Mouse (Mus musculus) heart, postnatal 10 days (tissue): ENCODE data around the gene Cib1. TPM values are rescaled to one million over a fixed set of nuclear protein-coding genes. Genes with fewer than 3 reads are reported as not detected.

Experiments used
- DNase-seq, 2 experiments: peaks; one replicate each; pipeline ENCODE4 v3.0.0; 2021
- intact Hi-C: fragments of 180-260 bp; cut with DNase I; formaldehyde crosslinking; loops from one replicate; pipeline ENCODE4 v1.15.1; 2025
- total RNA-seq, 2 experiments: library from RNA; stranded (reverse); gene quantifications; 2 replicates each; pipeline ENCODE4 v1.2.3; 2021

The Cib1 gene
- total RNA-seq, 2 experiments from 2014 or later = 27.8 to 28.1 TPM

DNA sequence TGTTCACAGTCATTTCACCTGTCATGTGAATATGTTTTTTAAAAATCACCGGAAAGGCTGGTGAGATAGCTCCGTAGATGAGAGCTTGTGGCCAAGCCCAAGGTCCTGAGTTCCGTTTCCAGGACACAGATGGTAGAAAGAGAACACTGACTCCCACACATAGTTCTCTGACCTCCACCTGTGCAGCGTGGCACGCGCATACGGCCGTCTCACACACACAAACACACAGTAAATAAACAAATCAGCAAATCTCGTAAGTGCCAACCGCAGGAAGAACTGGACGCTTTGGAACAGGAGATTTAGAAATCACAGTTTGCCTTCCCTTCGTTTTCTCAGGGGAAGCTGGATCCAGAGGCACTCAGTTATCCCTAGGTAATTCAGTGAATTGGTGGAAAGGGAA, 45.1 kb downstream of the Cib1 start:
- intact Hi-C loops = loop anchor here (2.0 kb wide), 1 partner anchor 31 kb away; no protein-coding TSS in a partner anchor
- DNase-seq = no peak

DNA sequence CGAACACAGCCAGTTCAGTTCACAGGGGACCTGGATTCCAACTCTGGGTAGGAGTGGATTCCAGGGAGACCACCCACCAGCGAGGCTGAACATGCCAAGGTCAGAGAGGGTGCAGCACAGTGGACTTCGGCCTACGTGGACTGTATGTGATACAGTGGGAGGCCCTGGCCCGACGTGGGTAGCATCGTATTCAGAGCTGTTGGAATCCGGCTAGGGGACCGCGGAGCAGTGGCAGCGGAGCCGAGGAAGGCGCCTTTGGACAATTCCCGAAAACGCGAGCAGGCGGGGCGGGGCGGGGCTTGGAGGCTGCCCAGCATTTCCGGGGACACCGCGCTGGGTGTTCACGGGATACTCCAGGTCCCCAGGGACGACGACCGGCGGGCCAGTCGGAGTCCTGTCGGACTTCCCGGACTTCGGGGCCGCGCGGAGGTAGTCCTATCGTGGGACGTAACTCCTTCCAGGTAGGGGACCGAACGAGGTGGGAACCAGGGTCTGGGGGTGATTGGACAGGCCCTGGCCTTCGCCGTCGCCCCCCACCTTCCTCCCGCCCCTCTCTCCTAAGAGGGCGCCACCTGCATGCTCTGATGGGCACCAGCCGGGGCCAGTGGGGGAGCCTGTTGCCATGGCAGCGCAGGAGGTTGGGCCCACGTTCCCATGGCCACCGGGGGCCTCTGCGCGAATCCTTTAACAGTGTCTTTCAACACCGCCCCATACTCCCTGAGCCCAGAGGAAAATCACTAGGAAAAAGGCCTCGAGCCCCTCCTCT, 45.9 kb downstream of the Cib1 start, which contains the start of gene Sema4b:
TSS of gene Sema4b (plus strand) at position 311 of the 766 bp plus-strand sequence.
- DNase-seq = peak; percentile 94 to 95
- intact Hi-C loops = loop anchor here (2.0 kb wide), 1 partner anchor 30 kb away; no protein-coding TSS in a partner anchor

GRCm38 (mm10) chr7:80186021-80186420, 46.6 kb downstream of the Cib1 start:
- intact Hi-C loops = loop anchor here (2.0 kb wide), 1 partner anchor 29 kb away; no protein-coding TSS in a partner anchor
- peak; percentile 82 to 87 for DNase-seq

- no peak for DNase-seq
- intact Hi-C loops = no loop called here
Observed at GRCm38 (mm10) chr7:80184968-80185367, 47.6 kb downstream of the Cib1 start.

- intact Hi-C loops = no loop called here
- no peak for DNase-seq
Observed at GRCm38 (mm10) chr7:80184551-80184950, 48.1 kb downstream of the Cib1 start.

DNA sequence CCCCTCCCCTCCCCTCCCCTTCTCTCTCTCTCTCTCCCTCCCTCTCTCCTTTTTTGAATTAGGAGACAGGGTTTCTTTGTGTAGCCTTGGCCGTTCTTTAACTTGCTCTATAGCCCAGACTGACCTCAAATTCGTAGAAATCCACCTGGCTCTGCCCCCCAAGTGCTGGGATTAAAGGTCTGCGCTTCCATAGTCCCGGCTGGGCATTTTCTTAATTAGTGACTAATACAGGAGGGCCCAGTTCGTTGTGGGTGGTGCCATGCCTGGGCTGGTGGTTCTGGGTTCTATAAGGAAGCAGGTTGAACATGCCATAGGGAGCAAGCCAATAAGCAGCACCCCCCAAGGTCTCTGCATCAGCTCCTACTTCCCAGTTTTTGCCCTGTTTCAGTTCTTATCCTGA, 48.6 kb downstream of the Cib1 start:
- no peak for DNase-seq
- intact Hi-C loops = no loop called here

- intact Hi-C loops = no loop called here
- no peak for DNase-seq
Observed at GRCm38 (mm10) chr7:80183466-80183865, 49.1 kb downstream of the Cib1 start.

- DNase-seq = no peak
- intact Hi-C loops = no loop called here
Observed at GRCm38 (mm10) chr7:80182139-80182538, 50.5 kb downstream of the Cib1 start.

GRCm38 (mm10) chr7:80181078-80181477, 51.5 kb downstream of the Cib1 start:
- intact Hi-C loops = no loop called here
- DNase-seq = no peak

DNA sequence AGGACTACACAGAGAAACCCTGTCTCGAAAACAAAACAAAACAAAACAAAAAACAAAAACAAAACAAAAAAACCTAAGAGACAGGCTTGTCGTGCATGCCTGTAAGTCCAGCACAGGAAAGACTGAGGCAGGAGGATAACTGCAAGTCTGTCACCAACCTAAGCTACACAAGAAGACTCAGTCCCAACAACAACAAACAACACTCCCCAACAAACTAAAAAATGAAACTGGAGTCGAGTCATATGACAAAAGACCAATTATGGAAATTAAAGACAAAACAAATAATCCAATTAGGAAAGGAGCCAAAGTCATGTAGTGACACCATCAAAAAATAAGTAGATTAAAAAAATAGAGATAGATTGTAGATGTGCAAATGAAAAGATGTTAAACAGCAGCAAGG, 52.4 kb downstream of the Cib1 start:
- DNase-seq = no peak
- intact Hi-C loops = no loop called here

DNA sequence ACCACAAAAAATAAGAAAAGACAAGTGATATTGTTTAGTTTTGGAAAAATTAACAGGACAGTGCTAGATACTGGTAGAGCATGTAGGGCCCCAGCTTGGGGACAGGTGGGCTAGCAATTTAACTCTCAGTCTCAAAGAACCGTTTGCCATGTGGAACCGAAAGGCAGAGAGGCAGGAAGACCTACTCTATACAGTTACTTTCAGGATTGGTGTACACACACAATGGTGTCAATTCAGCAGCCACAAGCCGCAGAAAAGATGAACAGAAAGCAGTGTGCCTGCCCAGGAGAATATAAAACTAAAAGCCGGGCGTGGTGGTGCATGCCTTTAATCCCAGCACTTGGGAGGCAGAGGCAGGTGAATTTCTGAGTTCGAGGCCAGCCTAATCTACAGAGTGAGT, 52.8 kb downstream of the Cib1 start:
- intact Hi-C loops = no loop called here

GRCm38 (mm10) chr7:80179327-80179726, 53.3 kb downstream of the Cib1 start:
- intact Hi-C loops = no loop called here

More for the DNA sequence above, 52.8 kb downstream of the Cib1 start:
- DNase-seq = no peak

GRCm38 (mm10) chr7:80178037-80178729, 54.4 kb downstream of the Cib1 start:
- DNase-seq = no peak
- intact Hi-C loops = no loop called here

More at GRCm38 (mm10) chr7:80179327-80179726, 53.3 kb downstream of the Cib1 start:
- no peak for DNase-seq

GRCm38 (mm10) chr7:80177438-80177837, 55.2 kb downstream of the Cib1 start:
- intact Hi-C loops = no loop called here
- no peak for DNase-seq

Other genes starting within 250 kb of the Cib1 start
- 10 to 100 TPM; 20.1 to 24.4 TPM for gene Zfp710, start 208.0 kb downstream of the Cib1 start, total RNA-seq
- 1,000 to 10,000 TPM; 1,610 to 1,731 TPM for gene Idh2, start 117.4 kb downstream of the Cib1 start, total RNA-seq
- gene Sema4b, start 46.0 kb downstream of the Cib1 start, total RNA-seq = 10 to 100 TPM; 14.7 to 16.6 TPM
- 1 to 10 TPM; 2.2 to 2.4 TPM for gene Gdpgp1, start 52 bp upstream of the Cib1 start, total RNA-seq
- gene Ttll13, start 13.6 kb upstream of the Cib1 start, total RNA-seq = under 1 TPM; 0.45 to 0.74 TPM
- gene Ngrn, start 28.4 kb upstream of the Cib1 start, total RNA-seq = 10 to 100 TPM; 24.0 to 27.5 TPM
- gene Vps33b, start 36.8 kb upstream of the Cib1 start, total RNA-seq = 10 to 100 TPM in 1 of 2 experiments, 1 to 10 TPM in 1; 7.7 to 10.9 TPM
- gene Prc1, start 61.6 kb upstream of the Cib1 start, total RNA-seq = 10 to 100 TPM; 40.0 to 43.7 TPM
- 10 to 100 TPM in 1 of 2 experiments, 1 to 10 TPM in 1; 7.1 to 10.1 TPM for gene Rccd1, start 91.6 kb upstream of the Cib1 start, total RNA-seq
- gene Unc45a, start 108.2 kb upstream of the Cib1 start, total RNA-seq = 10 to 100 TPM; 17.9 to 18.9 TPM
- gene Hddc3, start 110.3 kb upstream of the Cib1 start, total RNA-seq = 10 to 100 TPM; 33.1 to 35.5 TPM
- gene Man2a2, start 138.6 kb upstream of the Cib1 start, total RNA-seq = 10 to 100 TPM; 70.5 to 72.0 TPM
- gene Fes, start 155.1 kb upstream of the Cib1 start, total RNA-seq = 10 to 100 TPM; 19.9 to 21.7 TPM
- 100 to 1,000 TPM; 119 to 139 TPM for gene Furin, start 172.6 kb upstream of the Cib1 start, total RNA-seq